Mouse (Mus musculus) testis, postnatal 10 days (tissue): ENCODE data around the gene Pdlim7.

Source experiments
- DNase-seq: peaks from one replicate; pipeline ENCODE4 v3.0.0; 2021; ENCODE audit warnings: low spot score

The Pdlim7 gene

DNA sequence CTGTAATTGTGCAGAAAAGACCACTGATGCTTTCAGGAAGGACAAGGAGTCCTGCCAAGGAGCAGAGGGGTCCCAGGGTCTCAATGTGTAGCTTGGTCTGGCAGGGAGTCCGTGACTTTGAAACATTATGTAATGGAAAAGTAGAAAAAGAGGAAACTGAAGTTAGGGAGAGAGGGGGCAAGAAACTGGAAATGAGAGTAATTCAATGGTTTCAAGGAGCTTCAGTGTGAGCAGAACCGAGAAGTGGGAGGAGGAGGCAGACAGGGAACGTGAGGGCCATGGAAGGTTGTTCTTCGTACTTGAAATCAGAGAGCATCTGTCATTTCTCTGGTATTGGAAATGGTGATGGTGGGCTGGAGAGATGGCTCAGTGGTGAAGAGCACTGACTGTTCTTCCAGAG, 6.1 kb upstream of the Pdlim7 start:
- no peak for DNase-seq

DNA sequence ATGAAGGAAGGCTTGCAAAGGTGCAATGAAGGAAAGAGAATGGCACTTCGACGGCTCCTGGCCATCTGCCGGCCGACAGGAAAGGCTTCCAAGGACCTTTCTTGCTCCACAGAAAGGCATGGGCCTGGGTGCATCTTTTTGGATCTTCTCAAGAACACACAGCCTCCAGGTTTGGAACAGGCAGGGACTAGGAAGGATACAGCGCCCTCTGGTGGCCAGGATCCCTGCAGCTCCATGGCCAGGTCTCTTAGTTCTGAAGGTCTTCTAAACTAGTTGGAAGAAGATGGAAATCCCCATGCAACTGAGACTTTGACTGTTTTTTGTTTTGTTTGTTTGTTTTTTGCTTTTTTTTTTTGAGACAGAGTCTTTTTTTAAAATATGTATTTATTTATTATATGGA, 3.5 kb upstream of the Pdlim7 start:
- peak; percentile 97 for DNase-seq

DNA sequence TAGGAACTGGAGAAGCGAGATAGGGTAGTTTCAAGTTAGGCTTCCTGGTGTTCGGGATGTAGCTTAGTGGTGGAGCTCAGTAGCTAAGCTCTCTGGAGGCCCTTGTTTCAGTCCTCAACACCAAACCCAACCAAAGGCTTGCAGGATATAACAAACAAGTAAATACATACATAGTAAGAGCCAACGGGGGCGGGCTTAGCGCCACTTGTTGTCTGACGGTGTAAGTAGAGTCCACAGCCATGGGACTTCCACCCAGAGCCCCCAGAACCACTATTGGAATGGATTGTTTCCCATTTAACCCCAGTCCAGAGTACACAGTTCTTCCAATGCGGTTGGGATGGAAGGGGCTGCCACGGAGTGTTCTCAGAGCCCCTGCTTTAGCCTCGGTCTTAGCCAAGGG, 352 bp upstream of the Pdlim7 start:
- DNase-seq = no peak

DNA sequence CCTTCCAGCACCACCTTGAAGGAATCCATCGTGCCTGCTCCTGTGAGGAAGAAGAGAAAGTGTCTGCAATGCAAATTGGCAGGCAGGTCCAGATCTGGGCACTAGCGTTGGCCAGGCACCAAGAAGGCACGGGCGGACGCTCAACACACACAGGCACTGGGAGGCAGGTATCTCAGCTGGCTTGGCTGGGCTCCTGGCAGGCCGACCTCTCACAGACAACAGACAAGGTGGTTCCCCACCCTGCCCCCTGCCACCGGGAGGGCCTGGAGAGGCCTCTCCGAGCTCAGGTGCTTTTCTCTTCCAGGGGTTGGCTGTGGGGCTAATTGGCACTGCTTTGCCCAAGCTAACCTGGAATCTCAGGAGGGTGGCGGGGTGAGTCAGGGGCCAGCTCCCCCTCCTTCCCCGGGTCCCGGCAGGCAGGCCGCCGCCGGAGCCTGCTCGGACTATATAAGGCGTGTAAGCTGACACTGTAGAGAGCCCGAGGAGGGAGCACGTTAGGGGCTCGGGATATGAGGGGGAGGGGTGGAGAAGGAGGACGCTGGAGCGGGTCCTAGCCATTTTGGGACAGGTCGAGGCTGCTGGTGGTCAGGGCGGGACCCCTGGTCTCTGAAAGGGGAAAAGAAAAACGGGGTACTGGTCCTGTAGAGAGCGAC, 971 bp downstream of the Pdlim7 start:
- DNase-seq = peak; percentile 70

DNA sequence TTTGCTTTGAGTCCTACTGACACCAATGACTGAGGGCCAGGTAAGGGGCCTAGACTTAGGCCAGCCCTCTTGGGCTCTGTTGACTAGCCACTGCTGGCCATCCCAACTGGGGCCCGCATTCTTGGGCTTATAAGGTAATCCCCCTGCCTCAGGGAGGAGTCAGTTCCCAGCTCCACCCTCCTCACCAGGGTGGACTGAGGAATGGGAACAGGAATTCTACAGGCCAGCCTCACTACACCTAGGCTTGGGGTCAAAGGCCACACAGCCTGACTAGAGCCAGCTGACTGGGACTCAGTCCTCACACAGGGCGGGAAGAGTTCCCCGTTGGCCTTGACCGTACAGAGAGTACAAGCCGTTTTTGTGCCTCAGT, 2.0 kb downstream of the Pdlim7 start:
- no peak for DNase-seq

DNA sequence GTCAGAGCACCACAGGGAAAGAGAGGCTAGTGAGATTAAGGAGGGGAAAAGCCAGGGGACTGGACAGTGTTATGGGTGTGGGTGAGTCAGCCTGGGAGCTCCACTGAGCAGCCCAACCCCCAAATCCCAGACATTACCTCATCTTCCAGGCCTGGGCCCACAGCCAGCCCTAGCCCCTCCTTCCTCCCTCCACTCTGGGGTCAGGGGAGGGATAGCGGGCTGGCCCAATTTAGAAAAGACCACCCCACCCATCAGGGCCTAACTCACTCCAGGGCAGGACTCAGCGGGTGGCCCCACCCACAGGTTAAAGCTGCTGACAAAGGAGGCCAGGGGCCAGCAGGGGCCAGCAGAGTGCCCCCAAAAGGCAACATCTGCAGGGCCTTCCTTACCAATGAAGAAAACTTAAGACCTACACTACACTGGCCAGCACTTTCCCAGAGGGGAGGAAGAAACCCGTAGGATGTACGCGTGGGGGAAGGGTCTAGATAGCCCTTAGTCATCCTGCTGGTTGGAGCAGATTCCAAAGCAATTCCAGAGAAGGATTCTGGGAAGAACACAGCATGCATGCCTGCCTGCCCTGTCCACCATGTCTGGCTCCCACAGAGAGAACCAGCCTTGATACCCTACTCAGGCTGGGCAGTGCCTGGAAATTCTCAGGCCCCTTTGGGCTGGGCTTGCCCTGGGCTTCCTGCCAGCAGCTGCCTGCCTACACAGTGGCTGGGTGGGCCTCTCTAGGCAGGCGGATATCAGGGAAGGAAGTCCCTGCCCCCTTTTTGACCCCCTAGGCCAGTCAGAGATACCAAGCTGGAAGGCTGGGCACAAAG, 2.6 kb downstream of the Pdlim7 start:
- DNase-seq = peak; percentile 82

DNA sequence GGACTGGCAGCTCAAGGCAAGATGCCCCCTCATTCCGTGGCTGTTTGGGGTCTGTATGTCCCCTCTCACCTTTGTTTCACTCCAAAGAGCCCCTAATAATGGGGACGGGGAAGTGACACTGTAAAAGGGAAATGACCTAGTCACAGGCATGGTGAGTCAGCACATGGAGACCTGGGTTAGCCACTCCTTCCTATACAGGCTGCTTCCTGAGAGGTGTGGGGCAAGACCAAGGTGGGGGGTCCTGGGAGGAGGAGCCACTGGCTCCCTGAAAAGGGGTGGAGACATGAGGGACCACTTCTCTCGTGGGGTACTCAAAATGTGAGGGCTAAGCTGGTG, 3.2 kb downstream of the Pdlim7 start:
- DNase-seq = no peak

DNA sequence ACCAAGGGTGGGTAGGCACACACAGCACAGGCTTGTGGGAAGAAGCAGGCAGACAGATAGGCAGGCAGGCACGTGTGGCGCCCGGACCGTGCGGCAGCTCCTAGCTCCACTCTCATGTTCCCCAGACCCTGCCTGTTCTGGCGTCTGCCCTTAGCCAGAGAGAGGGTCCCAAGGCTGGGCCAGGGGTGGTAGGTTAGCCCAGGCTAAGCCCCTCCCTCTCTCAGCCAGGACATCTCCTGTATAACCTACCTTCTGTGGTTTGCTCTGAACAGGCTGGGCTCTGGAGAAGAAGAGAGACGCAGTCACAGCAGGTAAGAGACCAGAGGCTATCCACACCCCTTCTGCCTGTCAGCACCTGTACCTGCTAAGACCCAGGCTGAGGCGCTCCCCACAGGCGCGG, 4.9 kb downstream of the Pdlim7 start:
- no peak for DNase-seq

DNA sequence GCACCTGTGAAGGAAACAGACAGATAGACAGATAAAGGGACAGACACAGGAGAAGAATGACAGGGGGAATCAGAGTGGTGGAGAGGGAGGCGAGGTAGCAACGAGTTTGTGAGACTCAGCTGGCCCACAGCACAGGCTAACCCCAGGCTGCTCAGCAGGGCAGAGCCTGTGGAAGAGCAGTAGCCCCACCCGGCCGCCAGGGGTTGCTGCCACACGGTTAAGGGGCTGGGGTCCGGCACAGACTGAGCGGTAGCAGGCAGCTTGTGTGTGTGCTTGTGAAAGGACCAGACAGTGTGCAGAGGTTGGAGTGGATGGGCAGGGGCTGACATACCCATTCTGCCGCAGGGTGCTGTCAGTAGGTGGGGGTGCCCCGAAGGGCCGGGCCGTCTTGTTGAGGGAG, 5.6 kb downstream of the Pdlim7 start:
- no peak for DNase-seq

DNA sequence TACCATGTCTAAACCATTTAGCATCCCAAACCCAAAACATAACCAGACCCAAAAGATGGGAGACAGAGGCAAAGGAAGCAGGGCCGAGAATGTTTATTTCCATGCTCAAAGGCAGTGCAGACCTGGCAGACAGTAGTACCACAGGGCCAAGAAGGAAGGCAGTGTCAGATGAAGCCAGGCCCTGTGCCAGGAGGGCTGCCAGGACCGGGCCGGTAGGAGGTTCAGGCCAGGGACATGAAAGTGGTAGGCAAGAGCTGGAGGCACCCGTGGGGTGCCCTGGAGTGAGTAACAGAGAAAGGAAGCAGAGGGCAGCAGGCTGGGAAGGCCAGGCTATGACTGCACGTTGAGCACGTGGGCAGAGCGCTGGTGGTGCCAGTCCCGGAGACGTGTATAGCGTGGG, 6.8 kb downstream of the Pdlim7 start:
- DNase-seq = no peak

DNA sequence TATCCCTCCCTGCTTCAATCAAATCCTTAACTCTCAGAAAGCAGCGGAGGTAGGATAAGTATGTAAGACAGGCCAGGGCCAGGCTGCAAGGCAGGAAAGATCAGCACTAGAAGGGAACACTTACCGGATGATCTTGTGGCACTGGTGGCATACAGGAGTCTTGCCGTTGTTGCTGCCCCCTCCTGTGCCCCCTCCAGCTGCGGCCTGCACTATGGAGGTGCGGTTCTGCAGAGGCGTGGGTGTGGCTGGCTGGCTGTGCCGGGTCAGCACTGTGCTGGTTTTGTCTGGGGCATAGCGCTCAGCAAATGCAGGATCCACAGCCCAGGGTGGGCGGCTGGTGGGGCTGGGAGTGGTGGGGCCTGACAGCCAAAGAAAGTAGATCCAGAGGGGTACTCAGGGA, 7.7 kb downstream of the Pdlim7 start:
- no peak for DNase-seq

DNA sequence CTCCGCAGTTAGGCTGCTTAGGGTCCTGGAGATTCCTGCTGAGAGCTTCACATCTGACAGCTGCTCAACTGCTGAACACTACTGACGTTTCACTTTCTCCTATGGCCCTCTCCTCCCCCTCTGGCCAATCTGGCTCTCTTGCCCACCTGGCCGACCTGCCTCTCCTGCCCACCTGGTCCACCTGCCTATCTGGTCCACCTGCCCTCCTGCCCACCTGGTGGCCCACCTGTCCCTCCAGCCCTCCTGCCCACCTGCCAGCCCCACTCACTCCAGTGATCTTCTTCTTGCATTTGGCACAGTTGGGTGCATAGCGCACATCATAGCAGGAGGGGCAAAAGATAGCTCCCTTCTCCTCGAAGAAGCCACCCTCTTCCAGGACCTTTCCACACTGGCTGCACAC, 9.1 kb downstream of the Pdlim7 start:
- DNase-seq = no peak

DNA sequence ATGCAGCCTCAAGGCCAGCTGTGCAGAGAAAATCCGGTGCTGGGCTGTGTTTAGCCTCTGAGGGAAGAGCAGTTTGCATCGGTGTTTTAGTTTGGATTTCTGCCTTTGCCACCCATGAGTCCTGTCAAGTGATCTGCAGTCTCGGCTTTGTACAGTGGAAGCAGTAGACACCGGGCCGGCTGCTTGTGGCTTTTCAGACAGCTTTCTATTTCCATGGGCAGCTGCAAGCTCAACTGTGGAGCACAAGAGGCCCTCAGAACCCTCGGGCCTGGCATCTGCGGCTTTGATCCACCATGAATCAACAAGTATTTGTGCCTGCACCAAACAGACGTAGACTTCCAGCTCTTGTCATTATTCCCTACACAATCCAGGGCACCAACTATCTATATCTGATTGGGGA, 11.1 kb downstream of the Pdlim7 start:
- DNase-seq = no peak

DNA sequence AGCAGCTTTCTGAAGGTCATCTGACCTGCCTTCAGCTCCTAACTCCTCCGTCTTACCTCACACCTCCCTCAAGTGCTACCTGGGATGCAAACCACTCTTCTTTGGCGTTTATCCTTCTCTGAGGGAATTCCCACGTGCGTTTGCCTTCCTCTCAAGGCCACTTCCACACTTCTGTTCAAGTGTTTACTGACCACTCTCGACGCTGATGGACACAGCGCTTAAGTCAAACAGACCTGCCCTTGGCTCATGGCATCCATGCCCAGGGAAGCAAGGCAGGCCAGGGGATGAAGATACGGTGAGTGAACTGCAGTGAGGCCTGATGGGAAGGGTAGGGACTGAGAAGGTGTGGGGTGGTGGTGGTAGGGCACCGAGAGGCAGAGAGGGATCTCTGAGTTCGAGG, 12.9 kb downstream of the Pdlim7 start:
- no peak for DNase-seq

DNA sequence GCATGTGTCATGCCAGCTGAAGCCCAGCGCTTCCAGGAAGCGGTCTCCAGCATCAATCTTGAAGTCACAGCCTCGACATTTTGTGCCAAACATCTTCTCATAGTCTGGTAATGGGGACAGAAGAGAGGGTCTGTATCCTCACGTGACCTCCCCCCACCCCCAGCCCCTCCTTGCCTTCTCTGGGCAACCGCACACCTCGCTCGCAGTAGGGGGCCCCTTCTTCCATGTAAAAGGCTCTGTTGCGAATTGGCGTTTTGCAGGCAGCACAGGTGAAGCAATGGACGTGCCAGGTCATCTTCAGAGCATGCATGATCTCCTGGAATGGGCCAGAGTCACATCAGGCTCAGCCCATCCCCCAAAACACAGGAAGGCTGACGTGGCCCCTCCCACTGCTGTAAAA, 14.6 kb downstream of the Pdlim7 start:
- no peak for DNase-seq

DNA sequence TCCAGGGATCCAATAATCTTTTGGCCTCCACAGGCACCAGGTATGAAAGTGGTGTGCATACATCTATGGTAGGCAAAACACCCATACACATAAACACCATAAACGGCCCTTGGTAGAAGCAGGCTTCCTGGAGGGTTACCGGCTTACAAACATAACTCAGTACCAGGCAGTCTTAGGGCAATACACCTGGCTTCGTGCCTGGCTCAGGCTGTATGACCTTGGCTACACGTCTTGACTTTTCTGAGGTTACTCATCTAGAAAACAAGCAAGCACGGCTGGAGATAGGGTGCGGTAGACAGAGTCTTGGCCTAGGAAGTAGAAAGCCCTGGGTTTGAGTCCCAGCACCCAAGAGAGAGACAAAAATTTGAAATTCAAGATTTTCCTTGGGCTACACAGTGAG, 16.8 kb downstream of the Pdlim7 start:
- DNase-seq = peak; percentile 48

DNA sequence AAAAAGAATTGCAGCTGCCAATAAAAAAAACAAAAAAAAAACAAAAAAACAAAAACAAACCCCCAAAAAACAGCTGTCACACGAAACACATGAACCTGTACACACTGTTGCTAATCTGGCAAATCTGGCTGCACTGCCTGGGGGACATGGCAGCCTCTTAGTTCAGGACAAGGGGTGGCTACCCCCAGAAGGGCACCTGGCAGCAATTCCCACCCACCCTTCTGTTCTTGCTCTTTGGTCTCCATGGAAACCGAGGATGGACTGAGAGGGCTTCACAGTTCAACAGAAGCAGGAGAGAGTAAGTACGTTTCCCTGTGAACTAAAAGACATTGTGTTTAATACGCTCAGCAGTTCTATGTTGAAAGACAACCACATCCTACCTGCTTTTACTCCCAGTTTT, 17.8 kb downstream of the Pdlim7 start:
- no peak for DNase-seq

DNA sequence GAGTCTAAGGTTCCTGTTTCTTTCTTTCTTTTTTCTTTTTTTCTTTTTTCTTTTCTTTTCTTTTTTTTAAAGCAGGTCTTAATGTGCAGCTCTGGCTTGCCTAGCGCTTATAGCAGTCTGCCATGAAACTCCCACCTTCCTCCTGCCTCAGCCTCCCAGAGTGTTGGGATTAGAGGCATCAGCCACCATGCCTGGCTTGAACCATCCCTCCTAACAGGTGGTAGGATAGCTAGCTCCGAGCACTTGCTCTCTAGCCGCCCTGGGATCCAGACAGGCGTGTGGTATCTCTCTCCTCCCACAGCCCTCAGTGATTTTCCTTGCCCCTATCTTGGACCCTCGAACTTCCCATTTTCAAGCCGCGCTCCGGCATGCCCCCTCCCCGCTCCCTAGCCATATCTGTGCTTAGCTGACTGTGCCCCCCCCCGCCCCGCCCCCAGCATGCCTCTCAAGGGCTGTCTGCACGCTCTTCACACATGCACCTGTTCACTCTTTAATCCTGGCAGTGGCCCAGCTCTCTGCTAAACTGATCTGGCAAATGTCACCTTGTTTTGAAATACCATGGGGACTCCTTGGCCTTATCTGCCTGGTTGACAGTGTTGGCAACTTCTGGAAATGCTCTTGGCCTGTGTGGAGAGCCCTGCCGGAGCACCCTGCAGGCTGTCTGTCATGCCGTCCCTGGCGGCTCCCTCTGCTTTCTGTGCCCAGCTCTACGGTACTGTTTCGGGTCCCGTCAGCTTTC, 18.4 kb downstream of the Pdlim7 start:
- DNase-seq = peak; percentile 63

DNA sequence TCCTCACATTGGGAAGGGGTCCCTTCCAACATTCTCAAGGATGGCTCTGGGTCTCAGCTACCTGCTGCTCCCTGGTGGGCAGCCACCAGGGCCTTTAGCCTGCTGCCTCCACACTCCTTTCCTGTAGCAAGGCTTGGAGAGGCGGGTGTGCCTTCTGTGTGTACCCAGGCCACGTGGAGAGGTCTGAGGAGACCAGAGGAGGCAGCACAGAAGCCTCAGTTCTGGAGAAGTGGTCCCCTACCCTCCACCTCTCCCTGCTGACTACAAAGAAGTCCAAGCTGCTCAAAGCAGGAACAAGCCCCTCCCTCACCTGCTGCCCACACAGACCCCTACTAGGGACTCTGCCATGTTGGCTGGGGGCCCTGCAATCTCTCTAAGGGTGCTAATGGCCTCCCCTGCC, 19.2 kb downstream of the Pdlim7 start:
- DNase-seq = no peak

DNA sequence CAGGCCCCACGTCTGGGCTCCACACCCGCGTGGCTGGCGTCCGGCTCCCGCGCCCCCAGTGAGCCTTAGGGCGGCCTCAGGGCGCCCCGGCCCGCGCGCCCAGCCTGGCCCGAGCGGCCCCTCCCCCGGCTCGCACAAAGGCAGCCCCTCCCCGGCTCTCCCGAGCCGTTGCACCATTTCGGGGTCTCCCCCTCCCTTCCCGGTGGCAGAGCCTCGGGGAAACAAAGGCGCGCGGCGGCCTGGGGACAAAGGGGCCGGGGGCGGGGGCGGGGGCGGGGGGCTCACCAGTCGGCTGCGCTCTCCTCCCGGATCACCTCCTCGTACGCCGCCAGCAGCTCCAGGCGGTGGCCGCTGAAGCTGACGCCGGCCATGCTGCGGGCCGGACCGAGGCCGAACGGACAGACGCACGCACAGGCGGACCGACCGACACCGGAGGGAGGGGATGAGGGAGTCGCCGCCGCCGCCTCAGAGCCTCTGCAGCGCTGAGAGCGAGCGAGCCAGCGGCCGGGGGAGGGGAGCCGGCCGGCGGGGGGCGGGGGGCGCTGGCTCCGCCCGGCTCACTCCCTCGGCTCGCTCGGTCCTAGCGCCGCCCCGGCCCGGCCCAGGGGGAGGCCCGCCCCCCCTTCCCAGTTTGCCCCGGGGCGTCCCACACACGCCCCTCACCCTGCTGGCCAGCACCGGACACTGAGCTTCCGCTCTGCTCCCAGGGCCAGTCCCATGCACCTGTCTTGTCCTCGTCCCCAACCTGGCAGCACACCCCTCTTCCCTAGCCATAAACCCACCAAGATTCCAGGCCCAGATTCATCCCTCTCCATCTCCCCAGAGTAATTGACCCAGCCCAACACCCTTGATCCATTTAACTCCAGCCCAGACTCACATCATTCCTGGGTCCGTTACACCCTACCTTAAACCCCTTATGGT, 25.6 kb downstream of the Pdlim7 start, which contains the start of gene Dbn1:
Gene Dbn1 (minus strand): TSS at position 534 of the 921 bp plus-strand sequence.
- DNase-seq = peak; percentile 76

DNA sequence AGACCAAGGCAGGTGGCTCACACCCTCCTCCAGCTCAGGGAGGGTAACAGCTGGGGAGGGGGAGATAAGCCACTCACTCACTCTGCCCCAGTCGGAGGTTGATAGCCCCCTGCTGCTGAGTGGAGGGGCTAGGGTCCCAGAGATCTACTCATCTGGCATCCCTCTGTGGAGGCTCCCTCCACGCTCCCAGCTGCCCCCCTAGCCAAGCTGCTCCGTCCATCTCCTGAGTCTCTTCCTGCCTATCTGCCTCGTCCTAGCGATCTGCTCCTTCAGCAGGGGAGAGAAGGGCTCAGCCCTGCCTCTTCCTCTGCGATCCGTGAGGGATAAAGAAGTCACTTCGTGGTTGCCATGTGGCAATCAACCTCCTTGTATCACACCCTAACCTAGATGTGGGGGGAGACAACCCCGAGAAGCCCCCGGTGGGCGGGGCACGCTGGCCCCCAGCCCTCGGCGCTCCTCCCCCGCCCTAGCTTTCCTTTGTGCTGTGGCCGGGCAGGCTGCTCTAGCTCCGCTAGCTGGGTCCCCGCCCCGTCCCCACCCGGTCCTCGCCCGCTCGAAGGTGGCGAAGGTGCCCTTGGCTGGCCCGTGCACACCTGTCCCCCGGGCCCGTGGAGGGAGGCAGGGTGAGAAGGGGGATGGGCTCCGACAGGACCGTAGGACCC, 26.4 kb downstream of the Pdlim7 start:
- DNase-seq = peak; percentile 71
